Mouse (Mus musculus): Measurements from ENCODE around the gene Samd10.

Samd10 gene

DNA sequence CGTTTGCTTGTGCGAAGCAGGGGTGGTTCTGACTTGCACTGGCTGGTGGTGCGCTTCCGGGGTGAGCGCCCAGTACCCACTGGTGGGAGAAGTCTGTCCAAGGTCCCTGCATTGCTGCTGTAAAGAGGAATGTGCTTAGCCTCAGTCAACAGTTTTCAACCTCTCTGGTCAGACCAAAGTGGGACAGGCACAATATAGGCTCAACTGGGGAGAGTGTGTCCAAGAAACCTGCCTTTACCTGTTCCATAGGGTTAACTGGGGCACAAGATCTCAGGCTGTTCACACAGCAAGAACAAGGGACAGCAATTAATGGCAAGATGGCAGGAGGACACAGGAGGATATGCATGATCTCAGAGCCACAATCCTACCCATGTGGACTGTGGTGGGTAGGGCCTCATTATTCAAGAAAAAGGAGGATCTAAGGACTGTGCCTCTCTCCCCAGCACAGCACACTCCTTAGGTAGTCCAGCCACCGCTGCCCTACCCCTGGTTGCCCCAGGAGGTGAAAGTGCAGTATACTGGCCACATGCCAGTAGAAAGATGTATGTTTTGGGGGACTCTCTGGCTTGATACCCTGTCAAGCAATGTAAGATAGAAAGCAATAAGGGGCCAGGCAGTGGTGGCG, 24.0 kb downstream of the Samd10 start:
- no peak for DNase-seq

GRCm38 (mm10) chr2:181573961-181574360, 25.1 kb downstream of the Samd10 start:
- DNase-seq: no peak

DNA sequence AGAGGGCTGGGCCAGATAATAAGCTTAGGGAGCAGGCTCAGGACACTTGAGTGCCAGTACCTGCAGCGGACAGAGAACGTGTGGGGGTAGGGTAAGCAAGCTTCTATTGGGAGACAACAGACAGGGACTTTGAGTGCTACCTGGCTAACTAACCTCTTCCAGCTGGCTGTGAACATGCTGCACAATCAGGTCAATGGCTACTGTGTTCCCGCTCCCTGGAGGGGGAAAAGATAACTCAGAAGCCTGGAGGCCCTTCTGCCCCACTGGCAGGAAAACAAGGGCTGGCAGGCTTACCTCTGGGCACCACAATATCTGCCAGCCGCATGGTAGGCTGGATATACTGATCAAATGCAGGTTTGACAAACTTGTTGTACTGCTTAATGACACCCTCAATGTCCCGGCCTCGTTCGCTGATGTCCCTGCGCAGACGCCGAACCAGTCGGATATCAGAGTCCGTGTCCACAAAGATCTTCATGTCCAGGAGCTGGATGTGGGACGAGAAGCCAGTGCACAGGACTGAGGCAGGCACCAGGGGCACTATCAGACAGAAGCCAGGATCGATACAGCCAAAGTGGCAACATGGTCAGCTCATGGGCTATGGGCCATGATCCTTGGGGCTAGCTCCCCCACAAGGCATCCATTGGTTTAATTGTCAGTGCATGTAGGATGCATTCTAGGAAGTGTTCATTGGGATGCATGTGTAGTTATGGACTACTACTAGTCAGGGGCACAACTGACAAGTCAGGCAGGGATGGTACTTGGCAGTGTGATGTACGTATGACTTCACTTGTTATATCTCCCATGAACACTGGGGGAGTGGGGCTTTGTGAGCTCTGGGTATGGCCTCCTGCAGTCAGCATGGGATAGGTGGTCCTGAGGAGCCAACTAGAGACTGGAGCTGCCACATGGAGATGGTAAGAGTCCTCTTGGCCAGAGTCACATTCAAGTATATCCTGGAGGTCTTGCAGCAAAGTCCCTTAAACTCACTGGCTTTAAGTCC, 25.8 kb downstream of the Samd10 start:
- DNase-seq: no peak

- no peak for DNase-seq
Observed at GRCm38 (mm10) chr2:181571941-181572670, 26.9 kb downstream of the Samd10 start.

GRCm38 (mm10) chr2:181570921-181571595, 28.0 kb downstream of the Samd10 start:
- no peak for DNase-seq

DNA sequence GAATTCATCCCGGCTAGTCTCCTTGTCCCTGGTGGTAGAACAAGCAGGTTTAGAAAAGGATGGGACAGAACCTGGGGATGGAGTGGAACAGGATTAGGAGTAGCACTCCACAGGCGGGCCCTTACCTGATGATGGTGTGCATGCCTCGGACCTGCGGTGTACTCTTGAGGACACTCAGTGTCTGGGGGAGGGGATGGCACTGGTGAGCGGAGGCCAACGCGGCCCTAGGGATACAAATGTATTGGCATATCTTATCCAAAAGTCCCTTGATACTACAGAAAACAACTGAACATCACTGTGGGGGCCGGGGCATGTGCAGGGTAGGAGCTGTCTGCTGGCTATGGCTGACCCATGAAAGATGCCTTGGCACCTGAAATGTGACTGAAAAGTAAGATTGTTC, 28.6 kb downstream of the Samd10 start:
- no peak for DNase-seq

DNA sequence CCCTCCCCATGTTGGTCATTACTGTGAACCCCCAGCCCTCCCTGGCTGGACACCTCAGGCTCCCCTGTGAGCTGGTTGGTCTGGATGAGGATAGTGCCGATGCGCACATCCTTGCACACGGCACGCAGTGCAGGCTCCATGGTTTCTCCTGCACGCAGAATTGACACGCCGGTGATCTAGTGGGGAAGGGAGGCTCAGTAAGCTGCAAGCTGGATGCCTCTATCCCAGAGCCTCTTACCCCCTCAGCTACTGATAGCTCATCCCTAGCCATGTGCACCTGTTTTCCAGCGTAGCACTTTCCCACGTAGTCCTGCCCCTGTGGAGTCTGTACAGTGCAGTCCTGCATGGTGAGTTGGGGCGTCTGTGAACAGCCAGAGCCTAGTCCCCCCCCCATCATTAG, 29.2 kb downstream of the Samd10 start:
- no peak for DNase-seq

GRCm38 (mm10) chr2:181568272-181569008, 30.6 kb downstream of the Samd10 start:
- DNase-seq: no peak

DNA sequence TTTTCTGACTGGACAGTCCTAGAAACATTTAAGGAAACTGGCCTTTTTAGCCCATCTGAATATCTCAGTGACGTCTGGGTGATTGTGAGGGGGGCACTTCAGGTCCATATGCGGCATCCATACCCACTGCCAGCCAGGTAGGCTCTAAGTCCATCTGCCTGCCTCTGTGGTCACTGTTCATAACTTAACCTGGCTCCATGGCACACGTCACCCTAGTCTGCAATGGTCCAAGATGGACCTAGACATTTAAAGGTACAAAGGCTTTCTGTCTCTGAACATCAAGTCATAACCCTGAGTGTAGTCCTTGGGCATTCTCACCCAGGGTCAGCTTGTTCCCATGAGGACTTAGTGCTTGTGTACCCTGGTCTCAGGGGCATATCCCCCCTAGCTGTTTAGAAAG, 31.7 kb downstream of the Samd10 start:
- DNase-seq: no peak

DNA sequence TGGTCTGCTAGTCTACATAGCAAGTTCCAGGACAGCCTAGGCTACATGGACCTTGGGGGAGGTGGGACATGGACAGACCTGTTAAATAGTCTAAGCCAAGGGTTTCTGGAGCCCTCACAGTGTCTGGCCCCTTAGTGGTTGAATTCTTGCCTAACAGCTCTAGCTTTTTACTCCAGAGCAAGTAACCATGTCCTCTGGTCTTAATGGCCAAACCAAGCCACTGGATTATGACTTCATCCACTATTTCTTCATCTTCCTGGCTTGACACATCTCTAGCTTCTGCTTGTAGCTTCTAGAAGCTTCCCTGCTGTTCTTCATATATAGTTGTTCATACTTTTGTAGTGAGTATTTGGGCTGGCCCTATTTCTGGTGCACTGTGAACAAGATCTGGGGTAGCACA, 45.2 kb downstream of the Samd10 start:
- DNase-seq: no peak

- DNase-seq: no peak
Observed at GRCm38 (mm10) chr2:181550233-181550632, 48.8 kb downstream of the Samd10 start.

- DNase-seq: no peak
Observed at GRCm38 (mm10) chr2:181548682-181549081, 50.3 kb downstream of the Samd10 start.

GRCm38 (mm10) chr2:181548227-181548626, 50.8 kb downstream of the Samd10 start:
- DNase-seq: no peak

DNA sequence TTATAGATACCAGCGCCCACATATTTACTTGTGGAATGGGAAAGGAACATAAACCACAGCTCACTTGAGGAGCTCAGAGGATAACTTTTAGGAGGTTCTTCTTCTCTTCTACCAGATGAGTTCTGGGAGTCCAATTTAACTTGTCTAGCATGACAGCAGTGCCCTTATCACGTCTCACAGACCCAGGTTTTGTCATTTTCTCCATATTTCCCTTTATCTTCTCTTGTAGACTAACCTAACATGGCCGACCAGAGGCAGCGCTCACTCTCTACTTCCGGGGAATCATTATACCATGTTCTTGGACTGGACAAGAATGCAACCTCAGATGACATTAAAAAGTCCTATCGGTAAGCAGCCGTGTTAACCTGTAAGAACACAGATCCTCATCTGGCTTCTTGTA, 52.9 kb downstream of the Samd10 start:
- no peak for DNase-seq

All from kidney, adult 11 months (tissue).